Mouse (Mus musculus) embryonic fibroblast, embryonic 13.5 days (primary cell): ENCODE measurements around the gene Erlin1. TPM values are rescaled to one million over a fixed set of nuclear protein-coding genes. Genes with fewer than 3 reads are reported as not detected.

ENCODE experiments used
- H3K27ac ChIP-seq: 2 replicates; pipeline ENCODE4 v1.5.1; 2012; ENCODE audit warnings: low read length, control low read depth, inconsistent platforms; ENCODE audit not compliant: insufficient read depth
- H3K4me1 ChIP-seq: 2 replicates; pipeline ENCODE4 v1.6.1; 2011; ENCODE audit warnings: low read length; ENCODE audit not compliant: control insufficient read depth, insufficient read depth
- H3K4me3 ChIP-seq: 2 replicates; pipeline ENCODE4 v1.5.1; 2011; ENCODE audit warnings: mild to moderate bottlenecking, control low read depth, low read length; ENCODE audit not compliant: insufficient read depth
- CTCF ChIP-seq: IDR thresholded peaks from 2 replicates; pipeline ENCODE4 v1.5.1; 2011; ENCODE audit warnings: mild to moderate bottlenecking, control low read depth, low read length, moderate library complexity, borderline replicate concordance; ENCODE audit not compliant: insufficient read depth
- POLR2A ChIP-seq: IDR thresholded peaks from 2 replicates; pipeline ENCODE4 v1.6.1; 2011; ENCODE audit warnings: low read depth, mild to moderate bottlenecking, control low read depth, low read length, moderate library complexity
- polyA plus RNA-seq: library from polyadenylated mRNA; stranded (reverse); fragments of >200 nt; gene quantifications from 2 replicates; pipeline ENCODE4 v1.2.4, GENCODE M21; 2011; ENCODE audit warnings: low read depth; ENCODE audit not compliant: missing spikeins, insufficient read length

Gene Erlin1
- polyA plus RNA-seq, 1 experiment = 49.2 TPM

DNA sequence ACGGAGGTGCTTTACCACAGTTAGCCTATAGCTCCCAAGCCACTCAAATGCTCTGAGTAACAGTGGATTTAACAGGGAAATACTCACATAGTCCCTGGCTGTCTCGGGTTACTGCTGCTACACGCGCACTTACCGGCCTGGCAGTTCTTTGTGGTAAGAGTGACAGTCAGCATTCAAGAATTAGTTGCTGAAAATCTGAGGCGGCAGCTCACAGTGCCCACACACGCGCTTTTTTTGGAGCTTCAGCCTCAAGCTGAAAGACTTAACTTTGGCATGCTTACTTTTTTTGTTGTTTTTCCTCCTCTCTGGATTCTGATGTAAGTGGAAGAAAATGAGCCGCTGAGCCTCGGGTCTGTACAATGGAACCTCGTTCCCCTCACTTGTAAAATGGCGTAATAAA lies 62.4 kb downstream of the Erlin1 start:
- Histone ChIP-seq H3K27ac (peak overlapping the region; percentile 68), H3K4me3 (no peak overlapping the region), H3K4me1 (no peaks in the 10 kb centered on the region; the same call in 1 of the 2 replicates)
- TF ChIP-seq CTCF (no peak), POLR2A (no peak)

DNA sequence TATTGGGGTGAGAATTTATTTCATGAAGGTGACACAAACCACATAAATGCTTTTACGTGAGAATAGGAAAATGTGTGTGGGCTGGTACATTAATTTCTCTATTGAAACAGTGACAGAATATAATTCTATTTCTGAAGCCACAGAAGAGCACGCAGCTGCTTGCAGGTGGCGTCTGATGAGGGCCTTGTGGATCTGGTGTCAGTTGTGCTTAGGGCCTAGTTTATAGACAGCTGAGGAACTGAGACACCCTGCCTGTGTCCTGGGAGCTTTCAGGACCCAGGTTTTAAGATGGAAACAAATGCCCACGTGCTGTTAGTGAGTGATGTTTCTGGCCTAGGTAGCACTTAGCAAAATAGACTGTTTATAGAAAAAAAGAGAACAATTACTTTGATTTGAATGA lies 64.6 kb downstream of the Erlin1 start:
- TF ChIP-seq POLR2A (no peak), CTCF (no peak)

DNA sequence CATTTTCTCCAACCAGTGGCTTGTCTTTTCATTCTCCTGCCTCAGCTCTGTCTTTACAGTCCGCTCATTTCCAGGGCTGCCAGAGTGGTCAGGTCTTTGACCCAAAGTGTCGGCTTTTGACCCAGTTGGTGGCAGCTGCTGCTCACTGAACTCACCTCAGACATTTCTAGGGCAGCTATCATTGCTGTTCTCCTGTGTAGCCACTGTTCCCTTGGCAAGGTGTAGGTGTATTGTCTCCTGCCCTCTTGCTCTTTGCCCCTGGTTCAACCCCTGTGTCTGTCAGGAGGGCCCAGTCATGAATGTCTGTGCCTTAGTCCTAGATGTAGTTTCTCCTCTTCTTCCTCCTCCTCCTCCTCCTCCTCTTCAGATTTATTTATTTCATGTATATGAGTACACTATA lies 65.3 kb downstream of the Erlin1 start:
- no peaks in the 10 kb centered on the region; the same call in 1 of the 2 replicates for H3K4me1 ChIP-seq
- no peak overlapping the region for H3K27ac ChIP-seq
- TF ChIP-seq CTCF = no peak
- no peak overlapping the region for H3K4me3 ChIP-seq

More for the DNA sequence above, 64.6 kb downstream of the Erlin1 start:
- no peaks in the 10 kb centered on the region; the same call in 1 of the 2 replicates for H3K4me1 ChIP-seq
- H3K4me3 ChIP-seq = no peak overlapping the region
- H3K27ac ChIP-seq = no peak overlapping the region

DNA sequence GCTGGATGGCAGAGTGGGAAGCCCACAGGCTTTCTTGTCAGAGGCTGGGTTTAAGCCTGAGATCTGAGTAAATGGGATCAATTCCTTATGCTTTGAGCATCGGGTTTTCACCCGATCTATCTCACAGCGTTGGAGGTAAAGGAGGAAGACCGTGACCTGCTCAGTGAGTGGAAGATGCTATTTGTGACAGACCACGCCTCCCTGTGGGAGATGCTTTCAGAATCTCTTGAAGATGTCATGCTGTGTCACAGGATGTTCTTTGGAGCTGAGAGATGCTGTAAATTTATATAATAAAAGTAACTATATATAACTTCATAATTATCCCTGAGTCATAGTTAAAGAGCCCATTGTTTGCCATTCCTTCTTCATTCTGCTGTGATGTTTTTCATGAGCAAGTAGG lies 68.9 kb downstream of the Erlin1 start:
- no peak for TF ChIP-seq POLR2A
- no peak for TF ChIP-seq CTCF
- Histone ChIP-seq H3K27ac (no peak overlapping the region), H3K4me3 (no peak overlapping the region)

GRCm38 (mm10) chr19:44000061-44000460 lies 69.5 kb downstream of the Erlin1 start:
- no peak for TF ChIP-seq POLR2A
- no peak for TF ChIP-seq CTCF
- Histone ChIP-seq H3K27ac (no peak overlapping the region), H3K4me3 (no peak overlapping the region), H3K4me1 (no peaks in the 10 kb centered on the region)

More for the DNA sequence above, 68.9 kb downstream of the Erlin1 start:
- H3K4me1 ChIP-seq = no peaks in the 10 kb centered on the region

DNA sequence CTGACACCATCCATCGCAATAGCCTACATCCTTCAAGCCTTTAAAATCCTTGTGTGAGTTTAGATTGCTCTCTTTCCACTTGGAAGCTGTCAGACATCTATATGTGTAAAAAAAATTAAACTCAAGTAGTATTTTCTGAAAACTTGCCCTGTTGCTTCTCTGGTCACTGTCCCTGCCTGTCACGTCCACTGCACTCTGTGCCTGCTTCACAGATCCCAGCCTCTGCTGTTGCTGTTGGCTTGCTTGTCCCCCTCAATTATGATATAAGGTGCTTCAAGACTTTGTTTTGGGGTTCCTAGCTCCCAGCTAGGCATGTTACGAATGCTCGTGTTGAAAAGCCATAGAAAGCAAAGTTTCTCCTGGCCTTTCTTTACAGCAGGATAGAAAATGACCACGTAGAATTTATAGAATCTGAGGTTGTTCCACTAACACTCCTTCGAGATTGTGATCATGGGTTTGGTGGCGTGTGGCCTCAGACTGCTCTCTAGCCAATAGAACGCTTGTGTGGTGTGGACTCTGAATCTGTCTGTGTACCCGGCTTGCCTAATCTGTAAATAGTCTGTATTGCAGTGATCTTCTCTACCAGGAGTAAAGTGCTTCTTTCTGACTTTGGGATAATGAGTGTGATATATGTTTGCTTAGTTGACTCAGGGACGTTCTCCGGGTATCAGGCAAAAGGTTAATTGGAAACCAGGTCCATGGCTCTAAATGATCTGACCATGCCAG lies 70.6 kb downstream of the Erlin1 start:
- Histone ChIP-seq H3K4me1 (no peaks in the 10 kb centered on the region), H3K4me3 (no peak overlapping the region), H3K27ac (no peak overlapping the region)
- TF ChIP-seq POLR2A (no peak), CTCF (no peak)

GRCm38 (mm10) chr19:43998101-43998500 lies 71.5 kb downstream of the Erlin1 start:
- TF ChIP-seq CTCF (no peak), POLR2A (no peak)
- no peak overlapping the region for H3K27ac ChIP-seq
- H3K4me1 ChIP-seq = no peaks in the 10 kb centered on the region
- H3K4me3 ChIP-seq = no peak overlapping the region

DNA sequence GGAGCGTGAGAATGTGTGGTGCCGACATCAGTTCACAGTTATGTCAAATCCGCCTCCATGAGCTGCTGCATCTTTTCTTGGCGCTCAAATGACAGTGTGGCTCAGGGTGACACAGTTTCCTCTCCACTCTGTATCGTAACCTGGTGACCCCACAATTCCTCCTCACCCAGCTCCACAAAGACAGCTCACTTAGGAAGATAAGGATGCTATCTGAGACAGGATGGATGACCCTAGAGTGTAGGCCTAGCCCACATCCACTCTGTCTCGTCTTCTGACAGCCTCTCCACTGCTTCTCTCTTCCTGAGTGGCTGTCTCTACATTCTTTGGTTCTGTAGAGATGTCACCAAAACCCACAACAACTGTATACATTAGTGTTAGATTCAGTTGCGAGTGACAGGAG lies 74.2 kb downstream of the Erlin1 start:
- Histone ChIP-seq H3K4me3 (no peak overlapping the region), H3K4me1 (no peaks in the 10 kb centered on the region), H3K27ac (no peak overlapping the region)
- TF ChIP-seq POLR2A = no peak
- no peak for TF ChIP-seq CTCF

DNA sequence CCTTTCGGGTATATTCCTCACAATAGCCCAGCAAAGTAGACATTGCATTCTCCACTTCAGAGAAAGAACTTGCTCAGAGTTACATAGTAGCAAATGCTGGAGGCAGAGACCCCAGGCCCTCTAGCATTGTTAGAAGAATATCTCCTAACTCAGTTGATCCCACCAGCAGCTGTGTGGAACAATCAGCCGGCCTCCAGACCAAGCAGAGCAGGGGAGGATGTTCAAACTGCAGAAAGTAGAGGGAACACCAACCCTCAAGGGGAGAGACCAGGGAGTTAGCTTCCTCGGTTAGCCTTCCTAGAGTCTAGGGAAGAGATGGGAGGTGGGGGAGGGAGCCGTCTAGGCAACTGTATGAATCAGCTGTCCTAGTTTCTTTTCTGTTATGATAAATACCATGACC lies 77.1 kb downstream of the Erlin1 start:
- TF ChIP-seq CTCF (no peak), POLR2A (no peak)
- Histone ChIP-seq H3K4me1 (no peaks in the 10 kb centered on the region), H3K27ac (no peak overlapping the region), H3K4me3 (no peak overlapping the region)

DNA sequence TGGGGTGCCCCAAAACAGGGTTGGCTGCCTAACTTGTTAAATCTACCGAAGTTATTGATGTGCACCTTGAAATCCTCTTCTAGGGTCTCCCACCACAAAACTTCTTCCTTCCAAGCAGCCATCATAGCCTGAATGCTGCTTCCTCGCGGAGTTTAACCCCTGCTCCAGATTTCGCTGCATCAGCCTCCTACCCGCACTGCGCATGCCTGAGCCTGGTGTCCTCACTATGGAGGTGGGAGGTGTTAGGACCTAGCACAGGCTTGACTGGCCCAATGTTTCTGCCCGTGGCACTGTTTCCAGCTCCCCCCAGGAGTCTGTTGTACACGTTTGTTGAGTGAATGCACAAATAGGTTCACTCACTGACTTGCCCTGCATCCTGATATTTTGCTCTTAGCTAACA lies 79.2 kb downstream of the Erlin1 start:
- Histone ChIP-seq H3K27ac (no peak overlapping the region), H3K4me1 (no peaks in the 10 kb centered on the region), H3K4me3 (no peak overlapping the region)
- TF ChIP-seq POLR2A (no peak), CTCF (no peak)
